Mouse (Mus musculus): ENCODE data around the gene 2410015M20Rik.

DNA sequence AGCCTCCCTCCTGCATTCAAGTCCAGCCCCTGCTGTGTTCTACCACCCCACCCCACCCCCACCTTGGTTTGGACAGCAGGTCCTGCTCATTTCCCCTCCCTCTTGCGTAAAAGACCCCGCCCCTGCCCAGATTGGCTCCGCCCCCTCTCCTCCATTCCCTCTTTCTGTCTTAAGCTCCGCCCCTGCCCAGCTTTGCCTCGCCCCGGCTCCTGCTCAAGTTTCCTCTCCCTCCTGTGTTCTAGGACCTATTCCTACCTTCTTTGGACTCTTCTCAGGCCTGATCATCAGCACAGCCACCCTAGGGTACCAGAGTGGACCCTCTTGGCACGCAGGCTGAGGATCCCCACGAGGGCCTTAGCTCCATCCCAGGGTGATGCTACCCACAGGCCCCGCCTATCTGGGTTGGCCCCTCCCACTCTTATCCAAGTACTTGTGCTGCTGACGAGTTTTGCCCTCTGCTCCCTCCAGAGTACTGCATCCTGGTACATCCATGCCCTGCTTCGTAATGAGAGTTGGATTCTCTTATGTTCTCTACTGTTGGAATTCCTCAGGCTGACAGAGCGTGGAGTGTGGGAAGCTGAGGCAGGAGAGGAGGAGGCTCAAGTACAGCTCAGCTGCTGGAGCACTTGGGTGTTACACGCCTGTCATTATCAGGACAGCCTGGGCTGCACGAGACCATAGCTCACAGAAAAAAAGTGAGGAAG, 2.4 kb upstream of the 2410015M20Rik start:
- no peak for TF ChIP-seq CTCF (IDR thresholded peaks at IDR 0.05; ENCODE audit: extremely low read depth, insufficient read depth, insufficient read length, insufficient replicate concordance)
- no peak for TF ChIP-seq POLR2A (IDR thresholded peaks at IDR 0.05; ENCODE audit: low read depth, low read length)

All from spleen, adult 2 months (tissue).